Mouse (Mus musculus) liver, embryonic 11.5 days (tissue): ENCODE results near the gene Naa40. TPM values are rescaled to one million over a fixed set of nuclear protein-coding genes. Genes with fewer than 3 reads are reported as not detected.

Experiments used
- ATAC-seq: fragments of 200-750 bp; cut with Nextera tagmentation; replicated peaks from 2 replicates; pipeline ENCODE4 v1.8.0; 2017; ENCODE audit warnings: moderate number of reproducible peaks, mild to moderate bottlenecking, moderate TSS enrichment, moderate library complexity; ENCODE audit not compliant: low FRiP score
- DNase-seq: peaks from one replicate; pipeline ENCODE4 v3.0.0-alpha.2; 2017; ENCODE audit warnings: low spot score
- H3K27ac ChIP-seq: fragments of 300-500 bp; sonication (generic); 2 replicates; pipeline ENCODE4 v1.5.1; 2014; ENCODE audit warnings: mild to moderate bottlenecking, low read depth, low read length, control low read depth
- H3K27me3 ChIP-seq: fragments of 300-500 bp; sonication (generic); replicated peaks from 2 replicates; pipeline ENCODE4 v1.6.1; 2014; ENCODE audit warnings: low read length, mixed read lengths; ENCODE audit not compliant: control insufficient read depth, insufficient read depth
- H3K36me3 ChIP-seq: fragments of 300-500 bp; sonication (generic); 2 replicates; pipeline ENCODE4 v1.6.1; 2014; ENCODE audit warnings: mild to moderate bottlenecking, low read length, moderate library complexity, mixed read lengths; ENCODE audit not compliant: control insufficient read depth, insufficient read depth
- H3K4me1 ChIP-seq: fragments of 300-500 bp; sonication (generic); replicated peaks from 2 replicates; pipeline ENCODE4 v1.6.1; 2014; ENCODE audit warnings: low read length, mixed read lengths; ENCODE audit not compliant: control insufficient read depth, insufficient read depth
- H3K4me2 ChIP-seq: fragments of 300-500 bp; sonication (generic); 2 replicates; pipeline ENCODE4 v1.6.1; 2014; ENCODE audit warnings: mild to moderate bottlenecking, control low read depth, moderate library complexity
- H3K4me3 ChIP-seq: fragments of 300-500 bp; sonication (generic); 2 replicates; pipeline ENCODE4 v1.5.1; 2014; ENCODE audit warnings: low read depth, low read length, control low read depth
- H3K9ac ChIP-seq: fragments of 300-500 bp; sonication (generic); 2 replicates; pipeline ENCODE4 v1.6.1; 2014; ENCODE audit warnings: low read depth, low read length, control low read depth
- H3K9me3 ChIP-seq: fragments of 300-500 bp; sonication (generic); 2 replicates; pipeline ENCODE4 v1.6.1; 2016; ENCODE audit warnings: low read length, inconsistent platforms, mixed read lengths; ENCODE audit not compliant: control insufficient read depth
- WGBS: fragments of 180-500 bp; shearing (Covaris S2); extraction: QIAGEN DNeasy Blood & Tissue Kit; methylation state at CpG from one replicate; pipeline ENCODE4 v1.1.7; 2014; 5-methylcytosine and 5-hydroxymethylcytosine counted together
- polyA plus RNA-seq: library from polyadenylated mRNA; unstranded; fragments of >200 nt; fragmentation: Nextera tagmentation; extraction: Ambion mirVana; gene quantifications from 2 replicates; pipeline ENCODE4 v1.2.1, GENCODE M21; 2014

Naa40 gene
- polyA plus RNA-seq, 1 experiment from 2014 or later, result 70.7 TPM

- DNase-seq (peak; percentile 70), ATAC-seq (no peak)
- peaks cover 40% of the 10 kb centered on the region for H3K4me1 ChIP-seq
- H3K9ac ChIP-seq, result peak within 1 kb of the TSS; percentile 71
- peak within 1 kb of the TSS; percentile 61 for H3K4me3 ChIP-seq
- no peaks in the 10 kb centered on the region for H3K9me3 ChIP-seq
- H3K36me3 ChIP-seq, result peaks cover 4% of the 10 kb centered on the region; the same call in 1 of the 2 replicates
- H3K4me2 ChIP-seq, result peak within 1 kb of the TSS; percentile 80
- H3K27ac ChIP-seq, result peak within 1 kb of the TSS; percentile 86
- no peaks in the 10 kb centered on the region for H3K27me3 ChIP-seq
- 1% methylated on average over 28 of the region's 28 CpGs for WGBS
Measured at GRCm38 (mm10) chr19:7267091-7267741, 26.2 kb upstream of the Naa40 start, which contains the start of gene Rcor2. Gene Rcor2, plus strand, starts transcription at chr19:7267325.

GRCm38 (mm10) chr19:7266421-7266831 is 25.4 kb upstream of the Naa40 start:
- Histone ChIP-seq H3K4me3 (no peak overlapping the region), H3K36me3 (peaks cover 2% of the 10 kb centered on the region; the same call in 1 of the 2 replicates), H3K9me3 (no peaks in the 10 kb centered on the region), H3K9ac (no peak overlapping the region), H3K27me3 (no peaks in the 10 kb centered on the region), H3K4me2 (peak overlapping the region; percentile 23), H3K4me1 (peaks cover 40% of the 10 kb centered on the region), H3K27ac (no peak overlapping the region)
- ATAC-seq, result no peak
- no peak for DNase-seq
- WGBS, result 43% methylated on average over 4 of the region's 4 CpGs

GRCm38 (mm10) chr19:7265478-7266191 is 24.7 kb upstream of the Naa40 start:
- DNase-seq, result no peak
- 31% methylated on average over 14 of the region's 14 CpGs for WGBS
- Histone ChIP-seq H3K9me3 (no peaks in the 10 kb centered on the region), H3K4me3 (no peak overlapping the region), H3K27me3 (no peaks in the 10 kb centered on the region), H3K36me3 (no peaks in the 10 kb centered on the region), H3K9ac (no peak overlapping the region), H3K4me1 (peaks cover 40% of the 10 kb centered on the region), H3K27ac (no peak overlapping the region), H3K4me2 (peak overlapping the region; percentile 23)
- ATAC-seq, result no peak

GRCm38 (mm10) chr19:7264766-7265331 is 23.9 kb upstream of the Naa40 start:
- Histone ChIP-seq H3K9ac (no peak overlapping the region), H3K27ac (no peak overlapping the region), H3K9me3 (no peaks in the 10 kb centered on the region), H3K4me1 (peaks cover 38% of the 10 kb centered on the region), H3K36me3 (no peaks in the 10 kb centered on the region), H3K4me3 (no peak overlapping the region), H3K27me3 (no peaks in the 10 kb centered on the region), H3K4me2 (no peak overlapping the region)
- WGBS, result 36% methylated on average over 5 of the region's 6 CpGs
- ATAC-seq, result no peak
- no peak for DNase-seq

GRCm38 (mm10) chr19:7264088-7264765 is 23.2 kb upstream of the Naa40 start:
- H3K9me3 ChIP-seq, result no peaks in the 10 kb centered on the region
- no peak overlapping the region for H3K4me2 ChIP-seq
- no peak for ATAC-seq
- H3K4me3 ChIP-seq, result no peak overlapping the region
- 22% methylated on average over 9 of the region's 9 CpGs for WGBS
- no peak overlapping the region for H3K9ac ChIP-seq
- H3K4me1 ChIP-seq, result peaks cover 32% of the 10 kb centered on the region
- H3K27ac ChIP-seq, result no peak overlapping the region
- H3K27me3 ChIP-seq, result no peaks in the 10 kb centered on the region
- no peaks in the 10 kb centered on the region for H3K36me3 ChIP-seq
- DNase-seq, result peak; percentile 79

- Histone ChIP-seq H3K9ac (no peak overlapping the region), H3K36me3 (no peaks in the 10 kb centered on the region), H3K27ac (no peak overlapping the region), H3K4me3 (no peak overlapping the region), H3K27me3 (no peaks in the 10 kb centered on the region), H3K4me2 (no peak overlapping the region), H3K9me3 (no peaks in the 10 kb centered on the region), H3K4me1 (peaks cover 28% of the 10 kb centered on the region)
- no peak for ATAC-seq
- DNase-seq, result no peak
- 83% methylated on average over 1 of the region's 1 CpGs for WGBS
Measured at GRCm38 (mm10) chr19:7262592-7262991, 21.6 kb upstream of the Naa40 start.

GRCm38 (mm10) chr19:7261964-7262363 is 21.0 kb upstream of the Naa40 start:
- Histone ChIP-seq H3K4me2 (no peak overlapping the region), H3K36me3 (no peaks in the 10 kb centered on the region), H3K9ac (no peak overlapping the region), H3K27me3 (no peaks in the 10 kb centered on the region), H3K9me3 (no peaks in the 10 kb centered on the region), H3K4me1 (peaks cover 22% of the 10 kb centered on the region), H3K27ac (no peak overlapping the region), H3K4me3 (no peak overlapping the region)
- 82% methylated on average over 3 of the region's 3 CpGs for WGBS
- DNase-seq (no peak), ATAC-seq (no peak)

GRCm38 (mm10) chr19:7261476-7261875 is 20.5 kb upstream of the Naa40 start:
- WGBS, result 87% methylated on average over 1 of the region's 1 CpGs
- ATAC-seq, result no peak
- no peak overlapping the region for H3K9ac ChIP-seq

More at GRCm38 (mm10) chr19:7261476-7261875, 20.5 kb upstream of the Naa40 start:
- no peaks in the 10 kb centered on the region for H3K36me3 ChIP-seq
- peaks cover 17% of the 10 kb centered on the region for H3K4me1 ChIP-seq
- H3K27ac ChIP-seq, result no peak overlapping the region
- H3K4me3 ChIP-seq, result no peak overlapping the region
- H3K27me3 ChIP-seq, result no peaks in the 10 kb centered on the region
- no peak for DNase-seq
- H3K9me3 ChIP-seq, result no peaks in the 10 kb centered on the region
- no peak overlapping the region for H3K4me2 ChIP-seq
